Comparison of ENCODE assay signal across 18 mouse cellular contexts in the genomic region with DNA sequence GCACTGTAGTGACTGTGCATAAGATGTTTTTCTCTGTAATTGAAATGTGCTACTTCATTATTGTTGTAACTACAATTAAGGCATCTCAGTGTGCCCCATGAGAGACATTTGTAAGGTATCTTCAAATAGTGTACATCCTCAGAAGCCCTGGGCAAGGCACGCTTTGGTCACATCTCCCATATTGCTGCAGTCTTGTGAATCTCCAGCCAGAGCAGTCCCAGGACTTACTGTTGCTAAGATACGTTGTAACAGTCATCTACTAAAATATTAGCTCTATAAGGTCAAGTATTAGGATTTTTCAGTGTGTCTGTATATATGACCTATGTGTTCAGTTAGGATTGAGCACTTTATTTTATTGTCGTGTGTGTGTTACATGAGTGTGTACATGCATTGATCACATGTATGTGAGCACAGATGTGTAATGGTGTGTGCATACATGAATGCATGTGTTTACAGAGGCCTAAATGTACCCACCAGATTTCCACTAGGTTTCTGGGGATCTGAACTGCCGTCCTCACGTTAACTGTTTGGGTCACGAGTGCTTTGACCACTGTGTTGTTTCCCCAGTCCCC. TPM values are rescaled to one million over a fixed set of nuclear protein-coding genes. Genes with fewer than 3 reads are reported as not detected.
DNase-seq lines count a peak whose midpoint lies in the region; ATAC-seq and TF ChIP-seq lines count a peak whose summit lies in the region.
"Had no signal": no experiment of that assay in that cellular context is flagged by ENCODE, and none has a peak within 500 bp of the region (broad histone marks: within the 10 kb centered on the region; RNA-seq: fewer than 3 reads in every experiment).

No protein-coding gene starts in this region.

- H3K9ac ChIP-seq in forebrain, embryonic 14.5 days (ENCODE audit: low read length), result no peak overlapping the region
- H3K9ac ChIP-seq in hindbrain, embryonic 15.5 days, result no peak overlapping the region
- H3K9ac ChIP-seq in midbrain, embryonic 16.5 days (ENCODE audit: low read depth, low read length), result no peak overlapping the region
- H3K9ac ChIP-seq: kidney, embryonic 15.5 days; limb, embryonic 15.5 days had no signal

- no peaks in the 10 kb centered on the region for H3K27me3 ChIP-seq in forebrain, embryonic 14.5 days (replicated peaks; ENCODE audit: control insufficient read depth, insufficient read depth, low read length)
- no peaks in the 10 kb centered on the region for H3K27me3 ChIP-seq in hindbrain, embryonic 15.5 days
- H3K27me3 ChIP-seq in midbrain, embryonic 16.5 days (ENCODE audit: control insufficient read depth, insufficient read depth, low read depth, low read length), result no peaks in the 10 kb centered on the region
- H3K27me3 ChIP-seq: limb, embryonic 15.5 days had no signal

- no peaks in the 10 kb centered on the region for H3K36me3 ChIP-seq in forebrain, embryonic 14.5 days (ENCODE audit: control insufficient read depth, insufficient read depth, low read length)
- no peaks in the 10 kb centered on the region for H3K36me3 ChIP-seq in hindbrain, embryonic 15.5 days
- no peaks in the 10 kb centered on the region for H3K36me3 ChIP-seq in midbrain, embryonic 16.5 days (ENCODE audit: control insufficient read depth, insufficient read depth, low read length)
- H3K36me3 ChIP-seq: kidney, embryonic 15.5 days; limb, embryonic 15.5 days had no signal

- H3K4me1 ChIP-seq in cortical plate, adult 2 months (ENCODE audit: control insufficient read depth, insufficient read depth, low read length), result no peaks in the 10 kb centered on the region
- peaks cover 19% of the 10 kb centered on the region for H3K4me1 ChIP-seq in forebrain, embryonic 14.5 days (ENCODE audit: control insufficient read depth, insufficient read depth, low read length)
- H3K4me1 ChIP-seq in hindbrain, embryonic 15.5 days (replicated peaks), result peaks cover 21% of the 10 kb centered on the region
- H3K4me1 ChIP-seq in midbrain, embryonic 16.5 days (ENCODE audit: control insufficient read depth, insufficient read depth, low read length), result peaks cover 18% of the 10 kb centered on the region
- H3K4me1 ChIP-seq: kidney, embryonic 15.5 days had no signal

- TF ChIP-seq POLR2A in cortical plate, adult 2 months (IDR thresholded peaks at IDR 0.05; ENCODE audit: extremely low read depth, insufficient read depth, low read length), result no peak

- no peak overlapping the region for H3K4me2 ChIP-seq in forebrain, embryonic 14.5 days (ENCODE audit: low read length)
- no peak overlapping the region for H3K4me2 ChIP-seq in hindbrain, embryonic 15.5 days
- H3K4me2 ChIP-seq in midbrain, embryonic 16.5 days (ENCODE audit: low read length), result no peak overlapping the region
- H3K4me2 ChIP-seq: kidney, embryonic 15.5 days; limb, embryonic 15.5 days had no signal

- H3K4me3 ChIP-seq in cortical plate, adult 2 months (ENCODE audit: insufficient read depth, low read length), result no peak overlapping the region
- no peak overlapping the region for H3K4me3 ChIP-seq in forebrain, embryonic 14.5 days (ENCODE audit: low read depth, low read length)
- H3K4me3 ChIP-seq in hindbrain, embryonic 15.5 days, result no peak overlapping the region
- H3K4me3 ChIP-seq in midbrain, embryonic 16.5 days (ENCODE audit: low read depth, low read length), result no peak overlapping the region
- H3K4me3 ChIP-seq: gastrocnemius, adult 2 months; kidney, embryonic 15.5 days; limb, embryonic 15.5 days had no signal

- WGBS in forebrain, embryonic 14.5 days, result 35% methylated on average over 6 of the region's 6 CpGs
- 38% methylated on average over 6 of the region's 6 CpGs for WGBS in hindbrain, embryonic 15.5 days
- 41% methylated on average over 6 of the region's 6 CpGs for WGBS in midbrain, embryonic 16.5 days

- intact Hi-C loops in left cerebral cortex, postnatal 10 days (cut with DNase I), result no loop called here

- TF ChIP-seq CTCF in cortical plate, adult 2 months (IDR thresholded peaks at IDR 0.05; ENCODE audit: extremely low read depth, insufficient read depth, low read length), result no peak

- peak; percentile 6 for ATAC-seq in forebrain, embryonic 14.5 days
- peak; percentile 7; the same call in 1 of the 2 replicates for ATAC-seq in hindbrain, embryonic 15.5 days (ENCODE audit: low FRiP score, low read depth)
- ATAC-seq in midbrain, embryonic 16.5 days, result peak; percentile 23

- H3K9me3 ChIP-seq in forebrain, embryonic 14.5 days (replicated peaks; ENCODE audit: control insufficient read depth, low read length), result no peaks in the 10 kb centered on the region
- H3K9me3 ChIP-seq in hindbrain, embryonic 15.5 days, result no peaks in the 10 kb centered on the region
- H3K9me3 ChIP-seq in midbrain, embryonic 16.5 days (replicated peaks; ENCODE audit: control insufficient read depth, low read length, poor library complexity, severe bottlenecking), result no peaks in the 10 kb centered on the region
- H3K9me3 ChIP-seq: kidney, embryonic 15.5 days; limb, embryonic 15.5 days had no signal

- no peak for DNase-seq in forebrain, embryonic 14.5 days (ENCODE audit: low spot score)
- no peak for DNase-seq in adrenal gland, postnatal 4 days (ENCODE audit: low spot score in 2 of 2)
- no peak for DNase-seq in left cerebral cortex, postnatal 10 days (ENCODE audit: extremely low spot score in 1 of 2, low spot score in 2 of 2)
- DNase-seq in cerebellum, postnatal 14 days, result no peak
- no peak for DNase-seq in spleen, adult 18-20 months
- DNase-seq: adrenal gland, postnatal 25 days; cerebellum, adult 9-11 months; gastrocnemius, adult 2 months; heart, adult 11 months; lung, adult 18-20 months; lung, postnatal 36 days had no signal

- H3K27ac ChIP-seq in cortical plate, adult 2 months (ENCODE audit: insufficient read depth, low read length), result peak overlapping the region; percentile 21; the same call in 1 of the 2 replicates
- H3K27ac ChIP-seq in forebrain, embryonic 14.5 days (ENCODE audit: low read depth, low read length), result peak overlapping the region; percentile 79
- H3K27ac ChIP-seq in hindbrain, embryonic 15.5 days (replicated peaks), result peak overlapping the region; percentile 75
- peak overlapping the region; percentile 71 for H3K27ac ChIP-seq in midbrain, embryonic 16.5 days (ENCODE audit: low read length)
- H3K27ac ChIP-seq: gastrocnemius, adult 2 months; limb, embryonic 15.5 days had no signal

RNA-seq across cellular contexts. Expression of gene Crb1, which starts 30.8 kb away (rescaled TPM):
- 0.13 and 0.21 TPM in 2 replicates for polyA plus RNA-seq in cortical plate, adult 2 months (2012; rRNA removed)
- polyA plus RNA-seq in forebrain, embryonic 14.5 days (2014; fragmentation: Nextera tagmentation; extraction: Ambion mirVana), result 1.3 and 1.8 TPM in 2 replicates
- polyA plus RNA-seq in hindbrain, embryonic 15.5 days (2015; fragmentation: Nextera tagmentation; extraction: Ambion mirVana), result 1.4 and 1.5 TPM in 2 replicates
- polyA plus RNA-seq in midbrain, embryonic 16.5 days (2015; fragmentation: Nextera tagmentation; extraction: Ambion mirVana), result 2.2 and 3.2 TPM in 2 replicates
- under 1 TPM; 0.14 to 0.20 TPM for total RNA-seq in adrenal gland, postnatal 4 days (2021)
- total RNA-seq in left cerebral cortex, postnatal 10 days (2021), result 1 to 10 TPM; 1.1 to 1.2 TPM
- total RNA-seq: adrenal gland, postnatal 25 days; gastrocnemius, adult 2 months; monocyte, adult 5-6 weeks had no signal
- polyA plus RNA-seq: C2C12; limb, embryonic 15.5 days had no signal

Comparison
In these comparisons a context has a peak if more than half of its experiments do, and no peak if none do; other contexts are left out.
1. H3K27ac ChIP-seq: peak in every context shown above with its lines; median percentile 79 in forebrain, embryonic 14.5 days; 75 in hindbrain, embryonic 15.5 days; 71 in midbrain, embryonic 16.5 days; 21 in cortical plate, adult 2 months.